Mouse (Mus musculus) spleen, adult 2 months (tissue): ENCODE data around the gene Ccdc18.

Experiments
- CTCF ChIP-seq: fragments of 200-500 bp; IDR thresholded peaks from 2 replicates; pipeline ENCODE4 v1.5.1; 2011; ENCODE audit warnings: mild to moderate bottlenecking, inconsistent platforms; ENCODE audit not compliant: insufficient read depth, insufficient read length, insufficient replicate concordance; ENCODE audit errors: extremely low read depth
- POLR2A ChIP-seq: fragments of 200-500 bp; IDR thresholded peaks from 2 replicates; pipeline ENCODE4 v1.6.1; 2011; ENCODE audit warnings: low read depth, low read length, inconsistent platforms

DNA sequence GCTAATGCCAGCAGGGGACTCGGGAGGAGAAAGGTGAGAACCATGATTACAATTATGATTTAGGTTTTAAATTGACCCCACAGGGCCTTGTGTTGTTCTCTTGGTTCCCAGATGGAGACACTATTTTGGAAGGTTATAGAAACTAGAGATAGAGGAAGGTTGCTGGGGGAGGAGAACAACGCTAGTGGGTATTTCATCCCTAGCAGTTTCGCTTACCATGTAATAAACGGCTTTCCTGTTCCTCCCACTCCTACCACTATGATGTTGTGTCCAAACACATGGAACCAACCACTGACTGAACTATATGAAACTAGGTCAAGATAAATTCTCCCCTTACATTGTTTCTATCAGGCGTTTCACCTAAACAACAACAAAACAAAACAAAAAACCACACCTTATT is 122.6 kb downstream of the Ccdc18 start:
- TF ChIP-seq POLR2A (no peak), CTCF (no peak)
